Mouse (Mus musculus): ENCODE measurements around the gene Umad1.

GRCm38 (mm10) chr6:8347154-8347553 is 88.1 kb downstream of the Umad1 start:
- TF ChIP-seq USF1 (IDR thresholded peaks at IDR 0.05; ENCODE audit: low read depth) (no peak), SRF (IDR thresholded peaks at IDR 0.05; ENCODE audit: control insufficient read depth, insufficient read length, low read depth) (no peak), E2F4 (IDR thresholded peaks at IDR 0.05; ENCODE audit: insufficient read depth) (no peak), TCF12 (IDR thresholded peaks at IDR 0.05; ENCODE audit: insufficient read depth, poor library complexity, severe bottlenecking) (no peak)
